Mouse (Mus musculus) gastrocnemius, postnatal 10 days (tissue): ENCODE data around the gene Pcbp2. TPM values are rescaled to one million over a fixed set of nuclear protein-coding genes. Genes with fewer than 3 reads are reported as not detected.
A peak's percentile ranks its signal among the peaks of the same experiment; 100 is the strongest.

Experiments used
- DNase-seq: peaks from one replicate; pipeline ENCODE4 v3.0.0; 2021; ENCODE audit warnings: mixed read lengths
- total RNA-seq, 2 experiments: library from RNA; stranded (reverse); gene quantifications; 2 replicates each; pipeline ENCODE4 v1.2.3; 2021

Gene Pcbp2
- total RNA-seq, 2 experiments from 2014 or later, result 476 to 508 TPM

- DNase-seq, result no peak
These were observed 56.0 kb downstream of the Pcbp2 start for GRCm38 (mm10) chr15:102526111-102527002.

- no peak for DNase-seq
These were observed 57.6 kb downstream of the Pcbp2 start for GRCm38 (mm10) chr15:102527936-102528335.

- no peak for DNase-seq
These were observed 58.1 kb downstream of the Pcbp2 start for GRCm38 (mm10) chr15:102528396-102528795.

- DNase-seq, result no peak
These were observed 60.2 kb downstream of the Pcbp2 start for GRCm38 (mm10) chr15:102530566-102530965.

GRCm38 (mm10) chr15:102531586-102531985 is 61.2 kb downstream of the Pcbp2 start:
- DNase-seq, result no peak

- no peak for DNase-seq
These were observed 62.0 kb downstream of the Pcbp2 start for GRCm38 (mm10) chr15:102532106-102532900.

GRCm38 (mm10) chr15:102533926-102534325 is 63.6 kb downstream of the Pcbp2 start:
- no peak for DNase-seq

GRCm38 (mm10) chr15:102544801-102545200 is 74.5 kb downstream of the Pcbp2 start:
- DNase-seq, result no peak

- no peak for DNase-seq
These were observed 75.9 kb downstream of the Pcbp2 start for GRCm38 (mm10) chr15:102546246-102546645.

- peak; percentile 49 for DNase-seq
These were observed 76.5 kb downstream of the Pcbp2 start for GRCm38 (mm10) chr15:102546677-102547427.

GRCm38 (mm10) chr15:102547478-102547877 is 77.1 kb downstream of the Pcbp2 start:
- DNase-seq, result no peak

Other genes with a start within 250 kb of the Pcbp2 start
- 1 to 10 TPM in 1 of 2 experiments, under 1 TPM in 1; 0.59 to 1.3 TPM for gene Itgb7, start 238.6 kb upstream of the Pcbp2 start, total RNA-seq
- 10 to 100 TPM; 12.4 to 22.2 TPM for gene Rarg, start 213.0 kb upstream of the Pcbp2 start, total RNA-seq
- not detected for gene Gm9918, start 200.0 kb upstream of the Pcbp2 start, total RNA-seq
- gene Mfsd5, start 191.1 kb upstream of the Pcbp2 start, total RNA-seq, result 10 to 100 TPM; 16.1 to 17.6 TPM
- 1 to 10 TPM; 5.3 to 7.8 TPM for gene Espl1, start 174.3 kb upstream of the Pcbp2 start, total RNA-seq
- 100 to 1,000 TPM; 278 to 289 TPM for gene Pfdn5, start 144.4 kb upstream of the Pcbp2 start, total RNA-seq
- gene Myg1, start 138.8 kb upstream of the Pcbp2 start, total RNA-seq, result 10 to 100 TPM; 18.7 to 20.8 TPM
- 10 to 100 TPM in 1 of 2 experiments, 1 to 10 TPM in 1; 7.8 to 11.1 TPM for gene Aaas, start 119.8 kb upstream of the Pcbp2 start, total RNA-seq
- 1 to 10 TPM in 1 of 2 experiments, under 1 TPM in 1; 0.14 to 7.4 TPM for gene Sp7, start 103.4 kb upstream of the Pcbp2 start, total RNA-seq
- gene Sp1, start 64.4 kb upstream of the Pcbp2 start, total RNA-seq, result 10 to 100 TPM; 32.9 to 43.2 TPM
- gene Amhr2, start 25.2 kb upstream of the Pcbp2 start, total RNA-seq, result 1 to 10 TPM; 4.1 to 5.8 TPM
- 10 to 100 TPM; 11.3 to 14.5 TPM for gene Prr13, start 11.5 kb upstream of the Pcbp2 start, total RNA-seq
- not detected for gene Gm10337, start 33.2 kb downstream of the Pcbp2 start, total RNA-seq
- 1 to 10 TPM; 3.8 to 4.9 TPM for gene Map3k12, start 46.5 kb downstream of the Pcbp2 start, total RNA-seq
- gene Tarbp2, start 47.7 kb downstream of the Pcbp2 start, total RNA-seq, result 10 to 100 TPM; 45.7 to 49.2 TPM
- gene Npff, start 54.4 kb downstream of the Pcbp2 start, total RNA-seq, result 1 to 10 TPM; 1.2 to 3.4 TPM
- under 1 TPM in 1 of 2 experiments, not detected in 1; 0.56 TPM for gene Gm28047, start 154.5 kb downstream of the Pcbp2 start, total RNA-seq
- gene Atf7, start 154.9 kb downstream of the Pcbp2 start, total RNA-seq, result 10 to 100 TPM; 62.9 to 79.6 TPM
- 10 to 100 TPM; 34.2 to 41.1 TPM for gene Atp5g2, start 201.8 kb downstream of the Pcbp2 start, total RNA-seq